Mouse (Mus musculus): ENCODE measurements around the gene Anapc5.

Anapc5 gene

DNA sequence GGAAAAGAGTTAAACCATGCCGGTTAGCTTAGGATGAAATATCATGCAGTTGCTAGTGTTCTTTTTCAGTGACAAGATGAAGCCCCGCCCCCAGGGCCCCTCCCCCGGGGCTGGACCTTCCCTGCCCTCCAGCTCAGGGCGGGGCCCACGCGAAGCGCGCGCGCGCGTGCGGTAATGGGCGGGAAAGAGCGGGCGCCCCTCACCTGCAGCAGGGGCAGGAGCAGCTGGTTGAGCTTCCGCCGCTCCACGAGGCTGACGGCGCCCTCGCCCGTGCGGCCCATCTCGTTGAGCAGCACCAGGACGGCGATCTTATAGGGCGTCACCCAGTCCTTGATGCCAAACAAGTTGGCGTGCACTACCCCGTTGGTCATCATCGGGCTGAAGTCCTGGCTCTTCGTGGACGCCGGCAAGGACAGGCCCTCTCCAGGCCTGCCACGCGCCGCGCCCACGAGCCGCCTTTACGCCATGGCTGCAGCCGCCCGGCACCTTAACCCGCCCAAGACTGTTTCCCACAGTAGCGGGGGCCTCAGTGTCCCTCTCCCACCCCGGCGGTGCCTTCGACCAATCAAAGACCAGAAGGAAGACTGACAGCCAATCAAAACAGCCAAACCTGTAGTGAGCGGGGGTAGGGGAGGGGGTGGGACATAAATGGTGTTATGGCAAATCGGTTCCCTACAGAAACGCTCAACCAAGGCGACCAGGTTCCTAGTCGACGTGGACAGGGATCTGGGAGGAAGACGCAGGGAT lies at the start of gene Anapc5:
Anapc5 (minus strand) TSS at position 563 of the 747 bp plus-strand sequence.
- peak; percentile 99 for DNase-seq (ENCODE audit: low read depth, low spot score)

DNA sequence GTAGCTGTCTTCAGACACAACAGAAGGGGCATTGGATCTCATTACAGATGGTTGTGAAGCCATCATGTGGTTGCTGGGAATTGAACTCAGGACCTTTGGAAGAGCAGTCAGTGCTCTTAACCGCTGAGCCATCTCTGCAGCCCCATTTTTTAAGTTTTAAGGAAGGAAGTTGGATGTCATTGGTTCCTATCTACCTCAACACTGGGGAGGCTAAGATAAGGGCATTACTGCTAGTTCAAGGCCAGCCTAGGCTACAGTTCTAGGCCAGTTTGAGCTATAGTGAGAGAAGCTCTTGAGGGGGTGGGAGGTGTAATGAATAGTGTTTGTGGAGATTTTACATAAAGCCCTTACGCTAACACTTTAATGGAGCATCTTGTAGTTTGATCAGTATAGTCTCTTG lies 41.9 kb upstream of the Anapc5 start:
- DNase-seq (ENCODE audit: low read depth, low spot score): no peak

DNA sequence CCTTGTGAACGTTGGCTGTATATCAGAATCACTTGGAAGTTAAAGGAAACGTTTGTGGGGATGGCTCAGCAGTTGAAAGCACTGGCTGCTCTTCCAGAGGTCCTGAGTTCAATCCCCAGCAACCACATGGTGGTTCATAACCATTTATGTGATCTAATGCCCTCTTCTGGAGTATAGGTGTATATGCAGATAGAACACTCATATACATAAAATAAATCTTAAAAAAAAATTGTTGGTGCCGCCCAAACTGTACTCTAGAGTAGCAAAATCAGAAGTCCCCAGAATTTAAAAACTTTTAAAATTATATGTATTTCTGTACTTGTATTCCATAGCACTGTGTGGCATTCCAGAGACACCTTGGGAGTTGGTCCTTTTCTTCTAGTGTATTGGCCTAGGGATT lies 34.7 kb upstream of the Anapc5 start:
- no peak for DNase-seq (ENCODE audit: low read depth, low spot score)

DNA sequence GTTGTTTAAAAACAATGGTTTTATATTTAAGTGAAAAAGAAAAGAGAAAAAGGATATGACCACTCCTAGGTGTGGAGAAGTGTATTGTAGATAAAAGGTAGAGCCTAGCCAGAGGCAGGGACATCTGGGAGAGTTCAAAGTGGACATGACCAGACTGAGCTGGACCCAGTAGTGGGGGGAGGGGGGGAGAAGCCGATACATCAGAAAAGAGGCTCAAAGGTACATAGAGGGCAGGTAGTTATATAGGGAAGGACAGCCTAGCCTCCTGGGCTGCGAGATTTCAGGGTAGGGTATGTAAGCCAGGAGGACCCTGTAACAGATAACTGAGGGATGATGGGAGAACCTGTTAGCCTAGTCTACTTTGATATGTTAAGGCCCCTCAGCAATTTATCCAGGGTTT lies 31.5 kb upstream of the Anapc5 start:
- no peak for DNase-seq (ENCODE audit: low read depth, low spot score)

DNA sequence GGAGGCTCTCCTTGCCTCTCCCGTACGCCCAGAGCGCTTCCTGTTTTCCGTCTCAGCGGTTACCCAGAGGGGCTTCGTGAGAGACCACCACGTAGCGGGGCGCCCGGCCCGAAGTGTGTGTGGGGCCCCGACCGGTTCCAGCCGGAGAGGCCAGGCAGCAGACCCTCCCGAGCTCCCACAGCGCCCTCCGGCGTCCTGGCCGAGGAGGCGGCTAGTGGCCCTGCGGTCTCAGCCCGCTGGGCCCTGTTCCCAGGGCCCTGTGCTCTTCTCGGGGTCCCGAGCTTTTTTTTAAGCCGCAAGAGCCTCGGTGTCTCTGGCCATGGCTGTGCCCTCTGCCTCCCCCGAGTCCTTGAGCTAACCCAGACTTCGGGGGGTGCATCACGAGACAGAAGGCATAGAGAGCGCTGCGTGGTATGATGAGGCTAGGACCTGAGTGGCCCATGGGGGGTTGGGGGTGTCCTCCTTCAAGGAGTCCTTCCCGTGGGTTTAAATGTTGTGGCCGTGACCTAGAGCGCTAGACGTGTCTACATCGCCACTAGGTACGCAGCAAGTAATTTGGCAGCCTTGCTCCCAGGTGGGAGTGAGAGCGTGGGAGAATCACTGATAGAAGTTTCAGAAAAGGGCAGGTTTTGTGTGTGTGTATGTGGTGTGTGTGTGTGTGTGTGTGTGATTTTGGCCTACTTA lies 29.3 kb upstream of the Anapc5 start:
- DNase-seq (ENCODE audit: low read depth, low spot score): peak; percentile 64

DNA sequence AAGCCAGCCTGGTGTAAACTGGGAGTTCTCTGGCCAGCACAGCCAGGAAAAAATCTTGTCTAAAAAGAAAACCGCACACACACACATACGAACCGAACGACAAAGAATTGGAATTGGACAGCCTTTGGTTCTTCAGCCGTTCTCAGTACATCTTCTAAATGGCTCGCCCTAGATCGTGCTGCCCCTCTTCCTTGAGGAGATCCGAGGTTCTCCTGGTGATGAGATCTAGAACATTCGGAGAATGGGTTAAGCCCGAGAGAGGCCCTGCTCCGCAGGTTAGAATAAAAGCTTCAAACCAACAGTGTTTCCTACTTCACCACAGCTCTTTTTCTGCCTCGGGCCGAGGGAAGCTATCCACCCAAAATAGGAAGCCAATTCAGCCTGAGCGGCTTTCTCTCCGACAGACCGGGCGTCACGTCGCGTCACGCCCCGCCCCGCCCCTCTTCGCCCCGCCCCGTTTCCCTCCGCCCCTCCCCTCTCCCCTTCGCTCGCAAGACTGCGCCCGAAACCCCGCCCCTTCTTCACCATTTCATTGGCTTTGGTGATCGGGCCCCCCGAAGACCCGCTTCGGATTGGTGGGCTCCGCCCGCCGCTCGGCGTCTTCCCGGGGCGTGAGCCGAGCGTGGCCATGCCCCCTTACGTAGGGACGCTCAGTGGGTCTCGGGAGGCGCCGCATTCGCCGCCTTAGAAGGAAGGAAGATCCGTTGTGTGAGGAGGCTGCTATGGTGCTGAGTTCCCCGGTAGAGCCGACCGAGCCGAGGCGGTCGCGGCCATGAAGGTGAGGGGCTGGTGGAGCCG lies 28.6 kb upstream of the Anapc5 start, which contains the start of gene Rnf34:
Rnf34 (plus strand) TSS at position 528 of the 798 bp plus-strand sequence.
- DNase-seq (ENCODE audit: low read depth, low spot score): peak; percentile 99

DNA sequence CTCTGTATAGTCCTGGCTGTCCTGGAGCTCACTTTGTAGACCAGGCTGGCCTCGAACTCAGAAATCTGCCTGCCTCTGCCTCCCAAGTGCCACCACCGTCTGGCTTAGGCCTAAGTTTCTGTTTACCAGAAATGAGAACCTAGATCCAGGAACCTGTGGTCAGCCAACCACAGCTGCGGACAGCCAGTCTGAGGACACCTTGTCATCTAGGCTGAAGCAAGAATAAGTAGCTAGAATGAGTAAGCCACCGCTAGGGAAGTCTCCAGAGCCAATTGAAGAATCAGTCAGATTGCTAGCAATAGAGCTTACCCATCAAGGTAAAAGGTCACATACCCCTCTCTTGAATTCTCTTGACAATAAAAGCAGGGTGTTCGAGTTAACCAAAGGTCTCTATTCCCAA lies 22.7 kb upstream of the Anapc5 start:
- DNase-seq (ENCODE audit: low read depth, low spot score): no peak

DNA sequence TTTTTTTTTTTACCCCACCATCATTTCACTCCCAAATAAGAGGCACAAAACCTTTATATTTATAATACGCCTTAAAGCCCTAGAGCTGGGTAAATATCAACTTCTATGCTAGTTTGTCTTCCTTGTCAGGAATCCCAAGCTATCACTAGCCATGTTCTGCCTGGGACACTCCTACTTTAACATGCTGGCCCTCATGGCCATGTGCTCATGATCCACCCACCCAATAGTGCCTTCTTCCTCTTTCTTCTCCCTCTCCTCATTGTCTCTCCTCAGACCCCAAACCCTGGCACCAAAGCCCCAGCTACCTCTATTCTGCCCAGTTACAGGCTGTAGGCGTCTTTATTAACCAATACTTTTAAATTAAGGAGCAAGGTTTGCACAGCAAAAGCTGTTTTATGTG lies 20.0 kb upstream of the Anapc5 start:
- DNase-seq (ENCODE audit: low read depth, low spot score): no peak

DNA sequence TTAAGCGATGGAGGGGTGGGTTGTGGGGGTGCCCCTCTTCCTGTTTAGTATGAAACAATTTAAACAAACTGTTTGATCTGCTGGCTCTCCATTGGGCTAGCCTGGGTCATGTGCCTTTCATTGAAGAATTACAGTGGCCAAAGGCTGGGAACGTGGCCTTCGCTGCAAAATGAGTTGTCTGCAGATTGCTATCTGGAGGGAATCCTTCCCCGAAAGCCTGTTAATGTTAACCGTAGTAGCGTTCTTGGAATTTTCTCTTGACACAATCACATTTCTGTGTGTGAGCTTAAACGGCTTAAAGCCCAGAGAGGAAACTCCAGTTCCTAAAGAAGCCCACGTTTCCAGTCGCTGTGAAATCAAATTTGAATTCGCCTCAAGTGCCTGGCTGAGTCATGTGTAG lies 11.9 kb upstream of the Anapc5 start:
- DNase-seq (ENCODE audit: low read depth, low spot score): peak; percentile 29

DNA sequence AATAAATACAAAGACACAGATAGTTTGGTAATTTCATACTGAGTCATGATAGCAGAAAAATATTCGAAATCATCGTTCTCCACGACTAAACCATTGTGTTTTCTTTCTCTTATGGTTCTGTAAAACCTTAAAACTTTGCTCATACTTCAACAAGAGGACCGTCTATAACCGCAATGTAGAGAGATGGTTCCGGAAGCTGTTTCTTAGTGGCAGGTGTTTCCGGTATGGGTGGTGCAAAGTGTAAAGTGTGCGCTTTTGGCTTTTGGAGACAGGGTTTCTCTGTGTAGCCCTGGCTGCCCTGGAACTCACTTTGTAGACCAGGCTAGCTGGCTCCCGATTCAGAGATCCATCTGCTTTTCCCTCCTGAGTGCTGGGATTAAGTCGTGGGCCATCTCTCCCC lies 11.4 kb upstream of the Anapc5 start:
- no peak for DNase-seq (ENCODE audit: low read depth, low spot score)

DNA sequence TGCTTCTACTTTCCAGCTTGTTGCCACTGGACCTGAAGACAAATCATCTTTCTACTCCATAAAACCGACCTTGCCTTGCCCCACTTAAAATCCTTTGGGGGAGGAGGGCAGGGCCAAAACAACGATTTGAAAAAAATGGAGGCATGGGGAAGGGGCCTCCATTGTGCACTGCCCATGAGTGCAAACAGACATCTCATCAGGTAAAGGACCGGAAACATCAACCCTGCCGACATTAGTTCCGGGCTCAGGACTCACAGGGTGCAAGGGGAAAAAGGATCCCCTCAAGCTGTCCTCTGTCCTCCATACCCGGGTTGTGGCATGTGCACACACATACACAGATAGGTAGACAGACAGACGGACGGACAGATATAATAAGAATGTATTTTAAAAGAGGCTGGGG lies 4.0 kb upstream of the Anapc5 start:
- no peak for DNase-seq (ENCODE audit: low read depth, low spot score)

DNA sequence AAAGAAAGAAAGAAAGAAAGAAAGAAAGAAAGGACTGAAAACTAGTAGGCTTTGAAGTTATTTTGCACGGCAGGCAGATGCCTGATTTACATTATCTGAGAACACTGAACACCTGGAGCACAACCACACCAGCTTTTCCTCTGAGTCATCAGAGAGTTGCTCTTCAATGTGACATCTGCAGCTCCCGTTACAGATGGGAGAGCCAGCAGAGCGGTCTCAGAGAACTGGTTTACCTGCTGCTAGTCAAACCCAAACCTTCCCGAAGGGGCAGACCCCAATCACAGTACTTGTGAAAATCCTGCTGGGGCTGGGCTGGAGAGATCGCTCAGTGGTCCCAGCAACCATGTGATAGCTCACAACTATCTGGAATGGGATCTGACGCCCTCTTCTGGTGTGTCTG lies 3.3 kb upstream of the Anapc5 start:
- peak; percentile 22 for DNase-seq (ENCODE audit: low read depth, low spot score)

DNA sequence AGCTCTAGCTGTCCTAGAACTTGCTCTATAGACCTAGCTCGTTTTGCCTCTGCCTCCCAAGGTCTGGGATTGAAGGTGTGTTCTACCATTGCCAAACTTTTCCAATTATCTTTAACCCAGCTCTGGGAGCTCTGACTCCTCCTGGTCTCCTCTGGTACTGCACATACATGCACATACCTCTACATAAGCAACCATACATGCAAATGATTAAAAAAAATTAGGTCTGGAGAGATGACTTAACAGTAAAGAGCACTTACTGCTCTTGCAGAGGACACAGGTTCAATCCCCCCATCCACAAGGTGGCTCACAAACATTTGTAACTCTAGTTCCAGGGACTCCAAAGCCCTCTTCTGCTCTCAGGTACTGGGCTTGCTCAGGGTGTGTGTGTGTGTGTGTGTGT lies 2.8 kb upstream of the Anapc5 start:
- no peak for DNase-seq (ENCODE audit: low read depth, low spot score)

DNA sequence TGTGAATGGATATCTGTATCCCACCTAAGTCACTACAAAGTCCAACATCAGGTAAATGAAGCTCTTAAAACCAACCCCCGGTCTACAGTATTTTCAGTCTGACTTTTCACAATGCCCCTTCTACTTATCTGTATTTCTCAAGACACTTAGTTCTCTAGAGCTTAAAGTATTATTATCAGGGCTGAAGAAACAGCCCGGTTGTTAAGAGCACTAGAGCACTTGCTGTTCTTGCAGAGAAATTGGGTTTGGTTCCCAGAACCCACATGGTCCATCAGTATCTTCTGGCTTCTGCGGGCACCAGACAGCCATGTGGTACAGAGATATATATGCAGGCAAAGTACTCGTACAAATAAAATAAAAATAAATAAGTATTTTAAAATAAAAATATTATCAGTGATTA lies 1.3 kb upstream of the Anapc5 start:
- no peak for DNase-seq (ENCODE audit: low read depth, low spot score)

DNA sequence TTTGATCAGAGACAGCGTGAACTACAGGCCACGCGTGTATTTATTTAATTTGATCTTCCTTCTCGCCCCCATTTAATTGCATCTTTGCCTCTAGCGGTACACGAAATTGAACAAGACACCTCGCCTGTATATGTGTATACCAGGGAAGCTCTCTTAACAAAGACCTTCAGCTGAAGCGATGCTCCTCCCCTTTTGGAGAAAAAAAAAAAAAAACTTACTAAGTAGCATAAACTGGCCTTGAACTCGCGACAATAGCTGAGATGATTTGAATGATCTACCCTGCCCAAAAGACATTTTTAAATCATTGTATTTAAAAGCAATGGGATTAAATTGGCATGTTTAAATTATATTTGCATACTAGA lies 366 bp upstream of the Anapc5 start:
- no peak for DNase-seq (ENCODE audit: low read depth, low spot score)

DNA sequence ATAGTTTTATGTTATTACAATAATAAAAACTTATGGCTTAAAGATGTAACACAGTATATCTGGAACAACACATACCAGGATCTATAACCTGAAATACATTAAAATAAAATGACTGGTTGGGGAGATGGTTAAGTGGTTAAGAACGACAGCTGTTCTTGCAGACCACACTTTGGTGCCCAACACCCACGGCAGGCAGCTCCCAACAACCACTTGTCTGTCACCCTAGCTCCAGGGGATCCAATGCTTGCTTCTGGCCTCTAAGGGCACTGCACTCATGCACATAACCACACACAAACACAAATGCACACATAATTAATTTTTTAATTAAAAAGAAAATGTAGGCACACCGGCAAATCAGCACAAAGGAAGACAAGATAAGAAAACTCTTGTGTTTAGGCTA lies 8.4 kb downstream of the Anapc5 start:
- DNase-seq (ENCODE audit: low read depth, low spot score): no peak

DNA sequence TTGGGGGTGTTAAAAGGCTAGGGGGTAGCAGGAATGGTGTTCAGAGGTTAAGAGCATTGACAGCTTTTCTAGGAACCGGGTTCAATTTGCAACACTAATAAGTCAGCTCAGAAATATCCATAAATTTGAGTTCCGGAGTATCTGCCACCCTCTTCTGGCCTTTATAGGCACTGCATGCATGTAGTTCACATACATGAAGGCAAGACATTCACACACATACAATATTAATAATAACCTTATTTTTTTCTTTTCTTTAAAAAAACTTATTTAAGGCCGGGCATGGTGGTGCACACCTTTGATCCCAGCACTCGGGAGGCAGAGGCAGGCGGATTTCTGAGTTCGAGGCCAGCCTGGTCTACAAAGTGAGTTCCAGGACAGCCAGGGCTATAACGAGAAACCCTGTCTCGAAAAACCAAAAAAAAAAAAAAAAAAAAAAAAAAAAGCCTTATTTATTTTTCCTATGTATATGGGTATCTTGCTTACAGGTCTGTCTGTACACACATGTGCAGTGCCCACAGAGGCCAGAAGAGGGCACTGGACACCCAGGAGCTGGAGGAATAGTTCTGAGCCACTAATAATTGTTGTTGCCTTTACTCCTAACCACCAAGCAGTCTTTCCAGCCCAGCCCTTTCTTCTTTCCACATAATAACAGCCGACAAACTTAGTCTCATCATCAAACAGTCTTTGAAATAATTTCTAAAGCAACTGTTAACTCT lies 9.6 kb downstream of the Anapc5 start:
- DNase-seq (ENCODE audit: low read depth, low spot score): peak; percentile 85

DNA sequence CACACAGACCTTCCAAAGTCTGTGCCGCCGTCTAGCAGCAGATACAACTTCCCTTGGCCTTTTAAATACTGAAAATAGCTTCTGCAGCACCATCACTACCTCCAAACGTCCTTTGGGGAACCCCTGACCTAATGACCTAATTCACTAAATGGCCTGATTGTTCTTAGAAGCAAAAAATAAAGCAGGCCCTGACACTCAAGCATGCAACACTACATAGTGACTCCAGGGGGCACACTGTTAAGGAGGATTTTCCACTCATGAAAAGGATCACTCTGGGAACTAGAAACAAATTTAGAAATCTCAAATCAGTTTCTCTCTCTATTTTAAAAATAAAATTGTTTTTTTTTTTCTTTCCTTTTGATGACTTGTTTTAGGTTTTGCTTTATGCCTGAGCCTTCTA lies 15.6 kb downstream of the Anapc5 start:
- peak; percentile 40 for DNase-seq (ENCODE audit: low read depth, low spot score)

DNA sequence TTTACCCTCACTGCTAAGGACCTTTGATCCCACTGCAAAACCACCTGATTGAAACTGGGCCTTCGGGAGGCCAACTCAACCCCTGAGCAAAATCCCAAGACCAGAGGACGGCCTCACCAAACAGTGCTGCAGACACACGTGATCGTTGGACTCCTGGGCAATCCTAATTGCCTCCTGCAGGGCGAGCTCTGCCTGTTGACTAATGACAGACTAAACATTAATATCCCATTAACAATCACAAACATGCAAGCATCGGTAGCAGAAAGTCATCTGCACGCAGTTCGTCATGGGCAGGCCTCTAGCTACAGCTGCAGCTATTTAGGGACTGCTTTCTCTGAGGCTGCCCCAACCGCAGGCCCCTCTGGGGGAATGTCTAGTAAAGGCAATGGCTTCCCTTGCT lies 18.4 kb downstream of the Anapc5 start:
- DNase-seq (ENCODE audit: low read depth, low spot score): no peak

DNA sequence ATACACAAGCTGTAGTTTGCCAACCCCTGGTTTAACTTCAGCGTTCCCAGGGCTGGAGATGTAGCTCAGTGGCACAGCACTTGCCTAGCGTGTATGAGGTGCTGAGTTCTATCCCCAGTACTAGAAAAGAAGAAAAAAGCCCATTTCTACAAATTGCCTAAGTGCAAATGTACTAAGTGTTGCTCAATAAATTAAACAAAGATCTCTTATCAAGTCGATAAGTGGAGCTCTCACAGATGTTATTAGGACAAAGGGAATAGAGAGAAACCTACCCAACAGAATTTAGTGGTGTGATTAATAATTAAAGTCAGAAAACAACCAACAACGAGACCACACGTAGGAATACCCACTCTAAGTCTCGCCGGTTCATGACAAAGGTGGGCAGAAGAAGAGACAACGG lies 19.5 kb downstream of the Anapc5 start:
- DNase-seq (ENCODE audit: low read depth, low spot score): no peak

DNA sequence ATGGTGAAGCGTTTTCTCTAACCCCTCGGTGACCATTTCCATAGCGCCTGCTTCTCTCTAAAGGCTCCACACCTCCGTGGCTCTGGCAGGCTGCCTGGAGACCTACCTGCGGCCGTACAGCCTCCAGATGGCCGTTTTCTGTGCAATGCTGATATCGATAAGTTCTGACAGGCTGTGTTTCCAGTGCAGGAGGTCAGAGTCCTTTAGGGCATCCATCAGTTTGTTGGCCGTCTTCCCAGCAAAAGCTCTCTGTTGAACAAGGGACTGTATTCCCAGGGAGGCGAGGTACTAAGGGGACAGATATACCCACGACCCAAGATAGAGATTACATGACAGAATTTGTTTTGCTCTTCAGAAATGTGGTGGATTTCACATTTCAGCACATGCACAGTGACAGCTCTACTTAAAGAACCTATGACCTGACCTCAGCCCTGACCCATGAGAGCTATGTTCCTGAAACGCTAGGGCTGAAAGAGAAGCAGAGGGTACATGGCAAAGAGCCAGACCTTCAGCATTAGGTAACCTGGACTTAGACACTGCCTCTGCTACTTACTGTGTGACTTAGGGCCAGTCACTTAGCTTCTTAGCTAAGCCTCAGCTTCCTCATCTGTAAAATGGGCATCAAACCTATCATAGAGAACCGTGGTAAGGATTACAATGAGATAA lies 20.7 kb downstream of the Anapc5 start:
- DNase-seq (ENCODE audit: low read depth, low spot score): peak; percentile 60

Measured in brain, adult 2 months (tissue).